Mouse (Mus musculus): ENCODE results near the gene Ube2e1.
"Not testable (repeated sequence)": the region's sequence is repeated elsewhere in the genome, so short reads cannot be mapped to it uniquely, and the experiment has no call there.

Gene Ube2e1

DNA sequence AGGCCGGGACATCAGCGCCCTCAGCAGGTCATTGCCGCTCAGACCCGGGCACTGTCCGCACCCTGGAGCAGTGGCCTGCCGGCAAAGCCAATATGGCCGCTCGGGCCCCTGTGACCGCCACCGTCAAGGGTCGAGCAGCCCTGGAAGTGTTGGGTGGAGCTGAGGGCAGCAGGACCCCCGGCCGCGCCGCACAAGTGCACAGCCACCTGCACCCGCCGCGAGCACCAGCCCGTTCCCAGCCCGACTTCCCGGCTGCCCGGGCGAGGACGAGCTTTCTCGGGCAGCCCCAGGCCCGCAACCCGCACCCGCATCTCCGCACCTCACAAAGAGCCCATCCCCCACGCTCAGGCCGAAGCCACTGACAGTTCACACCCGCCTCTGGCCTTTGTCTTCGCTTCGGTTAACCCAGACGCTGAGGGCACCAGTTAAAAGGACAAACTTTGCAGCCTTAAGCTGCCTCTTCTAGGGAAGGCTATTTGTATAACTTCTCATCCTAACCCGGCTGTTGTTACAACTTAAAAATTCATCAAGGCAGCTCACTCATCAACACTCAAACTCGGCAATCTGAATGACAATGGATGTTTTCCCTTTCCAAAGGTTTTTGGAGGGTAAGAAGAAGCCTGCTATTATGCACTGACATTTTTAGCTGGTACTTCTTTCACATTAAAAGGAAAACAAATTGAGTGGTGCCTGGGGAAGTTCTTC, 4.5 kb downstream of the Ube2e1 start:
- no peak for DNase-seq (ENCODE audit: low read depth)

DNA sequence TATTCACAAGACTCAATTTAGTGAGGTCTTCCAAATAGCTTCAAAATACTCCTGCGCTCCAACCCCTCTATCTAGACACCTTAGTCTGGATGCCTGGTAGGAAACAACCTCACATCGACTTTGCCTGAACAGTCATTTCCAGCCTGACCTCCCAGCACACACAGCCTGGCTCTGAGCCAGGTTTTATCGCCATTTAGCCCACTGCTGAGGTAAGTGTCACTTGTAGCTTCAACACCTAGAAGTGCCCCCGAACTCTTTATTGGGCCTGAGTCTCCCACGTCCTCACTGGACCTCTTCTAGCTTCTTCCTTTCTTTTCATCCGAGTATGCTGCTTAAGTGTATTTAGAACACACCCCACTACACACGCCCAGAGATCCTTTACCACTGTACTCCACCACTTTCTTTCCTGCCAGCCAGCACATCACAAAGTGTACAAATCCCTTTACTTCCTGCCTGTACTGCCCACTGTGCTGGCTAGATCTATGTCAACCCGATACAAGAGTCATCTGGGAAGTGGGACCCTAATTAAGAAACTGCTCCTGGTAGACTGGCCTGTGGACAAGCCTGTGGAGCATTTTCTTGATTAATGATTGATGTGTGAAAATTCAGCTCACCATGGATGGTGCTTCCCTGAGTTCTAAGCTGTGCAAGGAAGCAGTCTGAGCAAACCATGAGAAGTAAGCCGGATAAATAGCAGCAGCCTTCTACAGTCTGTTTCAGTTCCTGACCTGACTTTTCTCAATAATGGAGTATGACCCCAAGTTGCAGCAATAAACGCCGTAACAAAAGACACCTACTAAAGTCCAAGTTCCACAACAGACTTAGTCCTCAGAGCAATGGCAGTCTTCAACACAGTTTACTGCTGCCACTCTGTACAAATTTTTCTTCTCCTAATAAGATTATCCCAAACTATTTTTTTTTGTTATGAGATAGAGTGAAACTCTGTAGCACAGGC, 13.9 kb downstream of the Ube2e1 start:
- DNase-seq (ENCODE audit: low read depth) = peak; percentile 45

DNA sequence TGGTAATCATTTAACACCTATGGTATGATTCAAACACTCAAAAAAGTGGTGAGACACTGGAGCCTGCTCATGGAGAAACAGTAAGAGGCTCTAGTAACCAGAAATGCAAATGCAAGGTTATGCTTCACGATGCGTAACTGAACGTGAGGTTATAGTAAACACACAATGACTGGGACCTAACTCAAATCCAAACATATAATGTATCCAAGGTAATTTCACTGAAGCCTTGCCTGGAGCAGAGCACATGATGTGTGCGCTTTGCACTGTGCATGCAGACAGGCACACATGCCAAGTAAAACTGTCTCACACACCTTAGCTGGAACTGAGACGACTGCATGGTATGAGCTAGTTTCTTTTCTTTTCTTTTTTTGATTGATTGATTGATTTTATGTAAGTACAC, 27.5 kb downstream of the Ube2e1 start:
- DNase-seq (ENCODE audit: low read depth) = no peak

DNA sequence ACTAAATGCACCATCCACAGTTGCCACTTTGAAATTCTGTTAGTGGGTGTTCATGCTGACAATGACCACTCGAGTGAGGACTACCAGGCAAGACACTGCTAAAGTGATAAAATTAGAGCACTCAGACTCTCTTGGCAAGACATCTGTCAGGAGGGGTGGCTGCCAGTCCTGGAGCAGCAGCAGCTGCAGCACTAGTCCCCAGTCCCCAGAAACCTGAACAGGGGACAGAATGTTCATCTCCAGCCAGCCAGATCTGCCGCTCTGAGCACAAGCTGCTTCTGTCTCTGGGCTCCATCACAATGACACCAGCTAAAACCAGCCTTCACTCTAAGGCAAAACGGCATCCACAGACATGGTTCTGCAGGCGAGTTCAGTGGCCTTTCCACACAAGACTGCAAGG, 28.4 kb downstream of the Ube2e1 start:
- no peak for DNase-seq (ENCODE audit: low read depth)

DNA sequence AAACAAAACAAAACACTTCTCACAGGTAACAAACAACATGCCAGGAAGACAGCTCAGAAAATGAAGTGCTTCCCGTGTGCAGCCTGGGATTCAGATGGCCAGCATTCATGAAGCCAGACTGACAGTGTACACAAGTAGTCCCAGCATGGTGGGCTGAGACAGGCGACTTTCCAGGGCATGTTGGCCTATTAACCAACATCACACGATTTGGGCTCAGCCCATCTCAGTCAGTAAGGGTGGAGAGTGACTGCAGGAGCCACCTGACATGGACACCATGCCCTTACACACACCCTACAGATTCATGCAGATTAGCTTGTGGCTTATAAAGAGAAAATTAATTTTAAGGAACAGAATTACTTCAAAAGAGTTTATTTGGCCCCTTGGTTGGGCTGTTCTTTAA, 28.9 kb downstream of the Ube2e1 start:
- DNase-seq (ENCODE audit: low read depth) = no peak

DNA sequence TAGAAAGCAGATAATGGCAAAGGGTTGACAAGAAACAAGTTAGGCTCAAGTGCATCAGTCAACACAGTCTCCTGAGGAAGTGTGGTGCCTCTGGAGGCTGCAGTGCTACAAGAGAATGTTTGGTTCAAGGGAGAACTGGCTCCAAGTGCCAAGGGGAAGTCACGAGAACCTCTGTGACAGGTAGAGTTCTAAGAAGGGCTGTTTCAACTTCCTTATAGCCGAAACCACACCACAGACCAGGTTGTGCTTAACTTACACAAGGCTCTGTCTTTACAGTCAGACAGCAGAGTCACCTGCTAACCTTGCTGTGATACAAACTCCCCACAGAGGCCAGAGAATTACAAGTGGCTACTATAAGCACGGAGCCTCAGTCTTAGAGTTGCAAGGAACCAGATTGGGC, 30.1 kb downstream of the Ube2e1 start:
- peak; percentile 41 for DNase-seq (ENCODE audit: low read depth)

DNA sequence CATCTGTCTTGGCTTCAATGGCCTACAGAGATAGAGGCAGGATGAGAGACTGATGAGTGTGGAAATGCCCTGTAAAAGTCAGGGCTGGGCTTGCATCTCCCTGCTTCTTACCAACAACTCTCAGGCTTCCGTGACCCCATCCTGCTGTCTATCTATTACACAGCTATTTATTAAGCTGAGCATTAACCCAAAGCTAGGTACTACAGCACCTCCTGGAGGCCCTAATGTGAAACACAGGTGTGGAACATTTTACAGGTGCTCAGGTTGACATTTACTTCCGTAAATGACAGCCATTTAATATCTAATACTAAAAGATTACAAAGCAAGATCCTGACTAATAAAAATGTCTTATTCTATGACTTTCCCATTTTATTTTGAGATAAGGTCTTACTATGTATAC, 31.0 kb downstream of the Ube2e1 start:
- no peak for DNase-seq (ENCODE audit: low read depth)

DNA sequence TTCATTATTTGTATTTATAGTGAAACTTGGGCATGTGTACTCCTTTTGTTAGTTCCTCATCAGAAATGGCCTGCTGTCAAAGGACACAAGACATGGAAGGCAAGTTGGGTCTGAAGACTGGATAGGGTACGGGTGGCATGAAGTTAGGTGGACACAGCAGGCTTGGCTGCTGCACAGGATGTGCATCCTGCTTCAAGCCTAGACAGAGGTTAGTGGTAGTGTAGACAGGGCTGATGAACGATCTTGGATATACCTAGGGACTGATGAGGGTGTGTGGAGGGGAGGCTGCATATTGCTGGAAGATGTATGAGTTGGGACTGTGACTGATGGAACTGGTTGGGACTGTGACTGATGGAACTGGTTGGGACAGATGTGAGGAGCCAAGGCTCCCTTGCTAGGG, 32.8 kb downstream of the Ube2e1 start:
- DNase-seq (ENCODE audit: low read depth) = no peak

DNA sequence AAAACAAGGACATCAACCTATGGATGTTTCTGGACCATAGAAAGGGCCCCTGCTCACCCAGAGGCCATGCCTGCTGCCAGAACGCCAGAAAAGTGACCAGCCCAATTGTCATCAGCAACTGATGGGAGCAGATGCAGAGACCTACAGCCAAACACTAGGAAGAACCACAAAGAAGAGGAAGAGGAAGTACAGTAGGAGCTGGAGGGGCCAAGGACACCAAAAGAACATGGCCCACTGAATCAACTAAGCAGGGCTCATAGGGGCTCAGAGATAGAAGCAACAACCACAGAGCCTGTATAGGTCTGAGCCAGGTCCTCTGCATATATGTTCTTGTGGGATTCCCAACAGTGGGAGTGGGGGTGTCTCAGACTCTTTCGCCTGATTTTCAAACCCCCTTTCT, 34.2 kb downstream of the Ube2e1 start:
- peak; percentile 19 for DNase-seq (ENCODE audit: low read depth)

DNA sequence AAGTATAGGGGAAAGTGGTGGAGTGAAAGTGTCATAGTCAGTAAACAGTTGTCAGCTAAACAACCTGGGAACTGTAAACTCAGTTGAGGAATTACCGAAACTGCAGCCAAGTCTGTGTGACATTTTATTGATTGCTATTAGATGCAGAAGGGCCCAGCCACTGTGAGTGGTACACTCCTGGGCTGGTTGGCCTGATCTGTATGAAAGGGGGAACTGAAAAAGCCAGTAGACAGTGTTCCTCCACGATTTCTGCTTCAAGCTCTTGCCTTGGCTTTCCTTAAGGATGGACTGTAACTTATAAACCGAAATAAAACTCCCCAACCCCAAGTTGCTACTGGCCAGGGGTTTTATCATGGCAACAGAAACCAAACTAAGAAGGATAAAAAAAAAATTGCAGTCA, 39.1 kb downstream of the Ube2e1 start:
- DNase-seq (ENCODE audit: low read depth) = no peak

DNA sequence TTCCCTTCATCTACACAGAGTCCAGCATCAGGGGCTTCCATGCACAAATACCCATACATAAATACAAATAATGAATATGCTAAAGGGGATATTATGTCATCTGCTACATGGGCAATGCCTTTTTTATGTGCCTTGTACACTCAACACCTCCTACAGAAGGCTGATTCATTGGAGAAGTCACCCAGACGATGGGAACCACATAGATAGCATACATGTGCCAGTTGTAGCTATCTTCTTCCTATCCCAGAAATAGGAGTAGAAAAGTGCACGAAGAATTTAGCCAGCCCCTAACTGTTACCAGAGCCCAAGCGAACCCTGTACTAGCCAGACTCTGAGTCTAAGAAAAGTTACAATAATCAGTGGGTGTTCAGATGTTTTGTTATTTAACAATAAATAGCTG, 39.5 kb downstream of the Ube2e1 start:
- no peak for DNase-seq (ENCODE audit: low read depth)

DNA sequence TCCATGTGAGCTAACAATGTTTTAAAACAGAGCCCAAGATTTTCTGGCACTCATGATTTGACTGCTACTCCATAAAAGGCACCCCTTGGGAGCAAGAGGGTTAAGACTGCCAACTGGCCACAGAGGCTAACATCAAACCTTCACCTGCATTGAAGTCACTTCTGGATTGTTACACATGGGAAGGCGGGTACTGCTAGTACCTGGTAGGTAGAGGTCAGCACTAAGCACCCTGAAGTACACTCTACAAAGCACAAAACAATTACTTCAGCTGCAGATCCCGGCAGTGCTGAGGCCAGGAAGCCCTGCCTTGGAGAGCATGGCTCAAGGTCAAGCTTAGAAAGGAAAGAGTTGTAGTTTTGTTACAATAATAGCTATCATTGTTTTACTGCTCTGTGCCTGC, 44.3 kb downstream of the Ube2e1 start:
- no peak for DNase-seq (ENCODE audit: low read depth)

DNA sequence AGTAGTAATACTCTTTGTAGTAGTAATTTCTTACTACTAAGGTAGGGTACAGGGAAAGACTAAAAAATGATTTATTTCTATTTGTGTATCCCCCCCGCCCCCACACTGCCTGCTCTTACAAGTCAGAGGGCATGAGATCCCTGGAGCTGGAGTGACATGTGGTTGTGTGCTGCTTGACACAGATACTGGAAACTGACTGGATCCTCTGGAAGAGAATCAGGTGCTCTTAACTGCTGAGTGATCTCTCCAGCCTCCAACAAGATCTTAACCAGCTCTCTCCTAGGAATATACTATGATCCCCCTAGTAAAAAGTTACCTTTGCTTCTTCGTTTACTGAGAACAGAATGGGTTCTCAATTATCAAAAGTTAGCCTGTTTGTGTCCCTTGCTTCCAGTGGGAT, 45.2 kb downstream of the Ube2e1 start:
- DNase-seq (ENCODE audit: low read depth) = no peak

DNA sequence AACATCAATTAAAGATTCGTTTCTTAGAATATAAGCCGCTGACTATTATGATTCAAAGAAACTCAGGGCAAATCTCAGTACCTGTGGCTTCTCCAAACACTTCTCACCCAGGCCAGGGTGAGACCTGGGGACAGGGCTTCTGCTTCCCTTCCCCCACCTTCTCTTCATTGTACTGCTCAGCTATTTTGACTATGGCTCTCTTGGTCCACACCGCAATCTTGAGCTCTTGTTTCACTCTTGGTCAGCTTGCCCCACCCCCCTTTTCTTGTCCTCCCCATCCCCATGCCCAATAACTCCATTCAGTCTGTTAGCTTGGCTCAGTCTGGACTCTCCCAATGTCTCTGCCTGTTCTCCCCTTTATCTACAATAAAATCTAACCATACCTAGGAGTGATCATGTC, 46.2 kb downstream of the Ube2e1 start:
- no peak for DNase-seq (ENCODE audit: low read depth)

DNA sequence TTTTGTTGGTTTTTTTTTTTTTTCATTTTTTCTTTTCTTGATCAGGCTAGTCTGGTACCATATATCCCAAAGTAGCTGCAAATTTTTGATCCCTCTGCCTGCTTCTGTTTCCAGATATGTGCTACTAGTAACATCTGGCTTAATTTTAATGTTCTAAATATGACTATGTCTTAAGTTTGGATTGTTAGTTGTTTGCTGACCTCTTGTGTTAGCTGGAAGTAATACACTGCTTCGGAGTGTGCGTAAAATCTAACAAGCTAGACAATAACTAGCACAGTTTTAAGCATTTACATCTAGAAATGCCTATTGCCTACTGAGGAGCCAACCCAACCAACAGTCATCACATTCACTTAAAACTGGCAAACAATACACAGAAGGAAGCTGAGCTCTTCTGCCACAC, 47.1 kb downstream of the Ube2e1 start:
- DNase-seq (ENCODE audit: low read depth) = peak; percentile 63

DNA sequence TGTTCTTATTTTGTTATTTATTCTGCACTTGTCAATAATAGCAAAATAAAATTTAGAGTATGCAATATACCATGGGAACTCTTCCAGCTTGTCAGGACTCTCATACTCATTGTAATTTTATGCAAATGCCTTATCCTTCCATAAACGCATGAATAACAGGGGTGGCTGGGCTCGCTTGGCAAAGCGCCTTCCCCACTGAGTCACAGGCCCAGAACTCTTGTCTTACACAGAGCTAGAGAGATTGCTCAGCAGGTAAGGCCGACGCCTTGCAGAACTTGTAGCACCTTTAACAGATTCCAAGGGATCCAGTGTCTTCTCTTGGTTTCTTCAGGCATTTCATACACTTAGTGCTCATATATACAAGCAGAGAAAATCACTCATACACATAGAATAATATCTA, 51.3 kb downstream of the Ube2e1 start:
- no peak for DNase-seq (ENCODE audit: low read depth)

DNA sequence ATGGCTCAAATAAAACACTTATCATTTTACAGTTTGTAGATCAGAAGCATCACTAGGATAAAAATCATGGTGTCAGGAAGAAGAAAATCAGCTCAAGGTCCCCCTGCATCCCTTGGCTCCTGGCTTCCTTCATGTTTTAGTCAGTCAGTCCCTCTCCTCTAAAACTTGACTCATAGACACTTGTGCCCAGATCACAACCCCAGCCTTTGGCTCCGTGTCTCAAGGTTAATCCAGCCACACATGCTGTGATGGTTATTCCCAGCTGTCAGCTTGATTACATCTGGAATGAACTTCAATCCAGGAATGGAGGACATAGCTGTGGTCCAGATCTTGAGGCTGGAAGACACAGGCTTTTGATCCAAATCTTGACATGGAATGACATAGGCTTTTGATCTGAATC, 57.1 kb downstream of the Ube2e1 start:
- no peak for DNase-seq (ENCODE audit: low read depth)

DNA sequence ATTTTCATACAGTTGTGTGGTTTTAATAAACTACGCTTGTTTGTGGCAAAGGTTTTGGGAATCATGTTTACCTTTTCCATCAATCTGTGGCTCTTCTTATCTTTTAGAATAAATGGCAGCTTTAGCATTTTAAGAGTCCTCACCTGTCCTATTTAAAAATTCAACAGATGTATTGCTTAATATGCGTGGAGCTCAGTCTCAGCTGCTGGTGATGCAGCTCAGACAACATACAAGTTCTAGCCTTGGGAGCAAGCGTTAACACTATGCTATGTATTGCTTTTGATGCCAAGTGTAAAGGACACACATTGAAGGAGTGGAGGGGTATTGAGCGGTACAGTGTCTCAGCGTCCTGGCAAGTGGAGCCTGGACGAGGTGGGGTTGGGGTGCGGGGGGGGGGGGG, 60.0 kb downstream of the Ube2e1 start:
- DNase-seq (ENCODE audit: low read depth) = peak; percentile 46

DNA sequence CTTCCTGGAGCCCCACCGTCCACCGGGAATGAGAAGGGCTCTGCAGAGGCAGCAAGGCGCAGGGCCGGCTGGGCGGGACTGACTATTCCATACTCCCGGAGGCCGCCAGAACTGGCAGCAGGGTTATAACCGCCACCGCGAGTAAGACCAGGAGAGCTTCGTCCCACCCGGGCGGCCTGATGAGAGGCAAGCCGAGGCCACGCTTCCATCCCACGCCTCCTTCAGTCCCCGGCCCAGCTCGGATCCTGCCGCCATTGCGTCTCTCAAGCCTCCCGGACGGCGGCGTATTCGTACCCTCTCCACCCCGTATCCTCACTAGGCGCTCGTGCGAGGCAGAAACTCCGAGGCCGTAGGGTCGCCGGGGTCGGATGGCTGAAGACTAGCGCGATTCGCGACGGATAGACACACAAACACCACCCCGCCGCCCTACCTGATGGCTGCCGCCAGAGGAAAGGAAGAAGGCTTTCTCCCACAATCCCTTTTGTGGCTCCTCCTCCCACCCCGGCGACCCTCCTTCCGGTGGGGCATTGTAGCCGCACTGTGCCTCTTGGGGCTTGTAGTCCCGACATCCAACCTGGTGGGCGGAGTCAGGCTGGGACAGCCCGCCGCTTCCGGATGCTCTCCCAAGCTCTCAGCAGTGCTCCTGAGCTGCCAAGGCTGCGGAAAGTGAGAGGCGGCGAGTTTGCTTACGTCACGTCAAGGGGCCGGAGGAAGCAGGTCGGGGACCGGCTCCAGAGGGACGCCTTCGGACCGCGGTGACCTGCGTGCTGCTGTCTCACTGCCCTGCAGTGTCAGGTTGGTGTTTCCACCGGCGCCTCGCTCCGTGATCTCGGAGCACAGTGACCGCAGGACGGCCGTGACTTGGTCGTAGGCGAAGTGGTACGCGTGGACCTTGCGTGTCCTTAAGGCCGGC, 60.9 kb downstream of the Ube2e1 start, which contains the start of the genes Nkiras1 and Rpl15:
Gene Nkiras1 (plus strand): TSS at position 608 of the 913 bp plus-strand sequence.
Gene Rpl15 (minus strand): TSS at position 863 of the 913 bp plus-strand sequence.
- DNase-seq (ENCODE audit: low read depth) = peak; percentile 99

DNA sequence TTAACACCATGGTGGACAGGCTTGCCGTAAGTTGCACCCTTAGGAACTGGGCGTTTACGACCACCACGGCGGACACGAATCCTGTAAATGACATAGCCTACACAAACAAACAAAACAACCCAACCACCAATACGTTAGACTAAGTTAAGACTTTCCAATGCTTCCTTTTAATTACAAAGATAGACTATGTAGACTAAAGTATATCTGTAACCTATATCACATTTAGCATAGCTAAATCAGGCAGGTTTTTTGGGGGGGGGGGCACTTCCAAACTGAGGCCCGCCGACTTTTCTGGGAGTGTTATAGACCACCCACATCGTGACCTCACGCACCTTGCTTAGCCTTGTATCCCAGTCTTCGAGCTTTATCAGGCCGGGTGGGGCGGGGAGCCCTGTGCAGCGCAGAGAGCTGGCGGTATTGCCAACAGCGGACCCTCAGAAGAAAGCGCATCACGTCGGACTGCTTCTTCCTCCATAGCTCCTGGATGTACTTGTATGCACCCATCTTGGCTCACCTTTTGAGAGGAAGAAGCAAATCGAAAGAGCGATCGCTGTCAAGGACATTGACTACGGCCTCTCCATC, 61.6 kb downstream of the Ube2e1 start:
- DNase-seq (ENCODE audit: low read depth) = not testable (repeated sequence)

DNA sequence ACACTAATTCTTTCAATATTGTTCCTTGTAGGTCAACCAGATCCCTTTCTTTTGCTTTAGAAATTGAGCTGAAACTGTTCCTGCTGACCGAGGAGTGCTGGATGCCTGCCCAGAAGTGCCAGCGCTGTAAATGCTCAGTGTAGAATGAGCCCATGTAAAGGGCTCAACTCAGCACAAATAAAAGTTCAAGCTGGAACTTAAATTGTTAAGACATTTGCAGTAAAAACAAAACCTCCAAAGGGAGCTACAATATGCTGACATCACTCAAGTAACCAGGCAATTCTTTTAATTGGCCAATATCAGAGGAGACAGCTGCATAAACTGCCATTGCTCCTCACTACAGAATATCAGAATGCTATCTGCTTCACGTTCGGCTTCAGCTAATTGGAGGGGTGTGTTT, 68.2 kb downstream of the Ube2e1 start:
- no peak for DNase-seq (ENCODE audit: low read depth)

DNA sequence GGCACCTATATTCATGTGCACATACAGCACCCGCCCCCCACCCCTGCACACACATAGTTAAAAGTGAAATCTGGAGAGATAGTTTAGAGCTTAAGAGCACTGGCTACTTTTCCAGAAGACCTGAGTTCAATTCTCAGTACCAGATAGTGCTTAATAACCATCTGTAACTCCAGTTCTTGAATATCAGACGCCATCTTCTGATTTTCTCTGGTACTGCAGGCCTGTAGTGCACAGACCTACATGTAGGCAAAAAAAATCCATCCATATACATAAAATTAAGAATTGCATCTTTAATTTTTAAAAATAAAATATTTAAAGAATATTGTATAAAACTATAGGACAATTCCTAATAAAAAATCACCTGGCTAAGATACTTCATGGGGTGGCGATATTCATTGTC, 70.5 kb downstream of the Ube2e1 start:
- DNase-seq (ENCODE audit: low read depth) = no peak
